Mouse (Mus musculus): ENCODE results near the gene Tpcn1. TPM values are rescaled to one million over a fixed set of nuclear protein-coding genes. Genes with fewer than 3 reads are reported as not detected.

The Tpcn1 gene
- polyA plus RNA-seq, 2 experiments from 2014 or later: 14.7 to 17.4 TPM

GRCm38 (mm10) chr5:120555871-120556270 lies 32.6 kb downstream of the Tpcn1 start:
- ATAC-seq: no peak

- no peak for ATAC-seq
These were observed 37.8 kb downstream of the Tpcn1 start for GRCm38 (mm10) chr5:120550673-120551072.

DNA sequence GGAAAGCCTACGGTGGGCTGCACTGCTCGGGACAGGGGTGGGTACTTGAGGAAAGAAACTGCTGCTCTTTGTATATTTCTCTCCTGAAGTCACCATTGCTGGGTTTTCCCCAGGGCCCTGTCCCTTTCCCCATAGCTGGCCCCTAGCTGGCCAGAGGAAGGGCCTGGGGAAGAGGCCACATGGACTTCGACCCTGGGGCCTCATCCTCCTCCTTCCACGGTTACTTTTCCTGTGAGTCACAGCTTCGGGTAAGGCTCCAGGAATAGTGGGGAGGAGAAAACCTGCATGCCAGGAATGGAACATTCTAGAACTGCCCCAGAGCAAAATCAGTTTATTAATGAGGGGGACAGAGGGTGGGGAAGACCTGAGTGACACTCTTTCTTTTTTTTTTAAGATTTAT lies 38.3 kb downstream of the Tpcn1 start:
- no peak for ATAC-seq

DNA sequence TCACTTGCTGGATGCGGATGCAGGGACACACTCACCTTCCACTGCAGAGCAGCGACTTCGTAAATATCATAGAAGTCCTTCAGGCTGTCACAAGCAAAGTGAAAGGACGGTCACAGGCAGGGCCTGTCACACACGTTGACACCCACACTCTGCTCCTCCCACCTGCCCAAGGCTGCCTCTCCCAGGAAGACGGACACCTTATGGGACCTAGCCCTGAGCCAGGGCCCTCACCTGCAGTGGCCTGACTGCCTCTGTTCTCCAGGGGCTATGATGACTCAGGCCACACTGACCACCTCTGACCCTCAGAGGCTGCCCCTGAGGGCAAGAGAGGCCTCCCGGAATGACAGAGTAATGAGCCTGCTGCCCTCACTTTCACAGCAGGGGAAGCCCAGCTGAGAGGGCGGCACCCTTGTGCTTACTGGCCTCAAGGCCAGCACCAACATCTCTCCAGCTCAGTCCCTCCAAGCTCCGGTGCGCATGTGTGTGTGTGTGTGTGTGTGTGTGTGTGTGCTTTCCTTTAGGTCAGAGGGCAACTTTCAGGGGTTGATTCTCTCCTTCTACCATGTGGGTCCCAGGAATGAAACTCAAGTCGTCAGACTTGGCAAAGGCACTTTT lies 40.1 kb downstream of the Tpcn1 start:
- ATAC-seq: no peak

GRCm38 (mm10) chr5:120536632-120537031 lies 51.8 kb downstream of the Tpcn1 start:
- ATAC-seq: no peak

DNA sequence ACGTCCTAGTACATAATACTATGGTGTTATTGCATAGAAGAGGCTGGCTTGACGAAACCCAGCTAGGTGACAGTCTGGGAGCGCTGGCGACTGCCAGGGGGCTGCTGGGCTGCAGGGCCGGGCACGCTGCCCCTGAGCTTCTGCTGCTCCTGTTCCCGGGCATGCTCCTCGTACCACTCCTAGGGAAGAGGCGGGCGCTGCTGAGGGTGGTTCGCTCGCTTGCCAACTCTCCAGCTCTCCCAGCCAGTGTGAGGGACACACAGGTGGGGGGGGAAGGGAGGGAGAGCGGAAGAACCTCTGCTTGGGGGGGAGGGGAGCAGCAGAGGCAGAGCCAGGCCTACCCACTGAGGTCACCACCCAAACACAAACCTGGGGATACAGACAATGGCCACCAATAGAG lies 52.4 kb downstream of the Tpcn1 start:
- no peak for ATAC-seq

DNA sequence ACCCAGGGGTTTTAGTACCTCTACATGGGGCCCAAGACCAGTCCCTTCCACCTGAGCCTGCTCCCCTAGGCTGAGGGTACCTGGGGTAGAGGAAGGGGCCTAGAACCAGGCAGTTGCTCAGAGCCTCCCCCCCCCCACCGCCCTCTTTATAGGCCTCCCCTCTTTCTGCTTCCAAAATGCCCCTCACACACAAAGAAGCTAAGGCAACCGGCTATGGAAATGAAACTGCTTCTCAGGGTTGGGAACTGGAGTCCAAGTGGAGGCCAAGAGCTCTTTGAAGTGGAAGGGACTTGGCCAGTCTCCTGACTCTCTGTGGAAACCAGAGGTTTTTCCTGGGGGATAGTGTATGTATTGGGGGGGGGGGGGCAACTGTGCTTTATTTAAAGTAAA lies 53.8 kb downstream of the Tpcn1 start:
- ATAC-seq: no peak

GRCm38 (mm10) chr5:120534071-120534685 lies 54.3 kb downstream of the Tpcn1 start:
- no peak for ATAC-seq

DNA sequence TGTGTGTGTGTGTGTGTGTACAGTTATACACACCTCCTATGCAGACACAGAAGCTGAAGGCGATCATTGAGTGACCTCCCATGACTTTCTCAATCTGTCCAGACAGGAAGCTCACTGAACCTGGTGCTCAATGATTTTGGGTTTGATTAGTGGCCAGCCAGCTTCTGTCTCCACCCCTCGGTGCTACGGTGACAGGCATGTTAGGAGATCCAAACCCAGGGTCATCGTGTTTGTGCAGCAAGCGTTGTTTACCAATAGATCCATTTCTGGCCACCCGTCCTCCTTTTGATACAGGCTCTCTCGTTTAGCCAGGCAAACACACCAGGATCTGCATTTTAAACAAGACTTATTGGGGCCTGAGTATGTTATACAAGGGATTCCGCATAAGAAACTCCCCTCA lies 56.8 kb downstream of the Tpcn1 start:
- no peak for ATAC-seq

DNA sequence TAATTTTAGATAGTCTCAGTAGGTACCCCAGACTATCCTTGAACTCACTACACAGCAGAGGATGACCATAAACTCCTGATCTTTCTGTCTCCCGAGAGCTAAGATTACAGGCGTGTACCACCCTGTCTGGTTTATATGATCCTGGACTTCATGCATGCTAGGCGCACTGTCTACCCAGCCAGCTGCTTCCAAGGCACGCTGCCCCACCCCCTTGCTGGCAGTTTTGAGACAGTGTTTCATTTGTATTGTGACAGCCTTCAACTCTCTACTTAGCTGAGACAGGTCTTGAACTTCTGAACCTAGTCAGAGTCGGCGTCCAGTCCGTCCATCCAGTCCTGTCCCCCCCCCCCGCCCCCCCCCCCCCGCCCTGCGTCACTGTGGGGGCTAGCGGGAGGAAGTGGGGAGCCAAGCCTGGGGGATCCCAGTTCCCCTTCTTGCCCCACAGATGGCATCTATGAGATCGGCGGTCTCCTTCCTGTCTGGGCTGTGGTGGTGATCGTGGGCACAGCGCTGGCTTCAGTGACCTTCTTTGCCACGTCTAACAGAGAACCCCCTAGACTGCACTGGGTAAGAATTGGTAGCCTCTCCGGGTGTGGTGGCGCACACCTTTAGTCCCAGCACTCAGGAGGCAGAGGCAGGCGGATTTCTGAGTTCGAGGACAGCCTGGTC lies 61.0 kb downstream of the Tpcn1 start:
- no peak for ATAC-seq

- ATAC-seq: no peak
These were observed 62.2 kb downstream of the Tpcn1 start for GRCm38 (mm10) chr5:120526311-120526710.

GRCm38 (mm10) chr5:120525737-120526136 lies 62.7 kb downstream of the Tpcn1 start:
- ATAC-seq: no peak

DNA sequence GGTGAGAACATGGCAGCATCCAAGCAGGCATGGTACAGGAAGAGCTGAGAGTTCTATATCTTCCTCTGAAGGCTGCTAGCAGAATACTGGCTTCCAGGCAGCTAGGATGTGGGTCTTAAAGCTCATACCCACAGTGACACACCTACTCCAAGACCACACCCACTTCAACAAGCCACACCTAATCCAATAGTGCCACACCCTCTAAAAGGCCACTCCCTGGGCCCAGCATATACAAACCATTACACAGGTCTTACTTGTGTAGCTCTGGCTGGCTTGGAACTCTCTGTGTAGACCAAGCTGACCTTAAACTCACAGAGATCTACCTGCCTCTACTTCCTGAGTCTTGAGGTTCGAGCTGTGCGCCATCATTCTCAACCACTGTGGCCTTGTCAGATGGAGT lies 63.7 kb downstream of the Tpcn1 start:
- no peak for ATAC-seq

GRCm38 (mm10) chr5:120522649-120523048 lies 65.8 kb downstream of the Tpcn1 start:
- no peak for ATAC-seq

DNA sequence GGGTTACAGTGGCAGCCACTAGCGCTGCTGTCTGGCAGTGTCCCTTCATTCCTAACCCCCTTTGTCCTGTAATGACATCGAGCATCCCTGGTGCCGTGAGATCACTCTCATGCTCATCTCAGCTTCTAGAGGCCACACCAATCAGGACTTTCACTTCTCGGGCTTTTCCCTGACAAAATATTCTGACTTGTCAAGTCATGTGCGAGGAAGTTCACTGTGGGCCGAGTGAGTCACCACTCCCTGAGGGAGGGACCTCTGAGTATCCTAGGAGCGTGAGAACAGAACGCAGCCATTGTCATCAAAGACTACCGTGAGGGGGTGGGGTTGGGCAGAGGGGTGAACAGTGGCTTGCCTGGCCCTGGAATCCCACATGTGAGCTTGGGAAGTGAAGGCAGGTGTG lies 70.9 kb downstream of the Tpcn1 start:
- ATAC-seq: no peak

GRCm38 (mm10) chr5:120516221-120516984 lies 72.1 kb downstream of the Tpcn1 start:
- ATAC-seq: no peak

DNA sequence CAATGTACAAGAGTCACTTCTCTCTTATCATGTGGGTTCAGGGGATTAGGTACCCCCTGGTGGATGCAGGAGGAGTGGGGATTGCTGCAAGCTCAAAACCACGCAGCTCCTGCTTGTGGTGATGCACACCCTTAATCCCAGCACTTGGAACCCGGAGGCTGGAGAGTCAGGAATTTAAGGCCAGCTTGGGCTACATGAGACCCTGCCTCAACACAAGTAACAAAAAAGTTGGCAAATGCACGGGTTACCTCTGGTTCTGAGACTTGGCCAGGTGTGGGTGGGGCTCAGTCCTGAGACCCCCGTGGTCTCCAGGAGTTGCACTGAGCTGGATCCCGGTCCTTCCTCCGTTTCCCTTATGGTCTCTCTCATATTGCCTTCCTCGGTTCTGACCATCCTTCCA lies 73.0 kb downstream of the Tpcn1 start:
- ATAC-seq: no peak

- ATAC-seq: no peak
These were observed 73.7 kb downstream of the Tpcn1 start for GRCm38 (mm10) chr5:120514754-120515153.

DNA sequence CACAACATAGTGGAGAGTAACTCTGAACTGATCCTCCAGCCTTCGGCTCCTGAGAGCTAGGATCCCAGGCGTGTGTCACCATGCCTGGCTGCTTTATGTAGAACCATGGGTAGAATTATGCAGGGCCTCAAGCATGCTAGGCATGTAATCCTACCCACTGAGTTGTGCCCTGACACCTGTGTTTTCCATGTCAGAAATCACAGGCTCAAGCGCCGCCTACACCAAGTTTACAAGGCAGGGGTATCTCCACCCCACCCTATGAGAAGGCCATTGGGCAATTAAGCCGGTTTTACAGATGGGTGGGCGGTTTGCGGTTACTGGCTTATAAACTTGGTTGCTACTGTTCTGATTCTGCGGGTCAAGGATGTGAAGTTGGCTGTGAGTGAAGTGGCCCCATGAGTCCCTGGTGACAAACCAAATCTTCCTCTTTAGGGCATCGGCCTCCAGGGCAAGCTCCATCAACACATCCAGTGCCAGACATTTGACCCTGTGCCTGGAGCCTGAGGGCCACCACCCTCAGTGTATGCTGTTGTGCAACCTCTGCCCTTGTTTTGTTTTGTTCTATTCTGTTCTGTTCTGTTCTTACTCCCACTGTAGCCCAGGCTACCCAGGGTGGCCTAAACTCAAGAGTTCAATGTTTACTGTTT lies 74.3 kb downstream of the Tpcn1 start:
- ATAC-seq: no peak

DNA sequence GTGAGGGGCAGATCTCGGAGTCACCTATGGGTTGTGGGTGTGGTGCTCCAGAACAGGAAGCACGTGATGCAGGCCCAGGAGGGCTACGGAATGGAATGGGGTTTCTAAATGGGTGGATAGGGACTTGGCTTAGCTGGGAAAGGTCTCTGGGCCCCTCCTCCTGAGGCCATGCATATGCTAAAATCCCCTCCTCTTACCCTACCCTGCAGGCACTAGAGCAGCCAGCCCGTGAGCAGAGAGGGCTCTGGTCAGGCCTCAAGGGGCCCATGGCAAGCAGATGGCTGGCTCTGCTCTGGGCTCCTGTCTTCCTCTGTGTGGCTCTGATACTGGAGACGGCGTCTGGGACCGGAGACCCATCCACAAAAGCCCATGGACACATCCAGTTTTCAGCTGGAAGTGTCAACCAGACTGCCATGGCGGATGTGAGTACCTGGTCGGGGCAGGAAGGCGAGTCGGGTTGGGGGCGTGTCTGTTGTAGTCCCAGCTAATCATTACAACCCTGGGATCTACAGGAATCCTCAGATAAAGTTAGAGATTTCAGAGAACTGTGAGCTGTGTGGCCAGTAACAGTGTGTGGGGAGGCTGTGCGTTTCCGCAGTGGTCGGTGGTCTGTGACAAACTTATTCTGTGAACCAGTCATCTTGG lies 75.4 kb downstream of the Tpcn1 start:
- no peak for ATAC-seq

- no peak for ATAC-seq
These were observed 76.7 kb downstream of the Tpcn1 start for GRCm38 (mm10) chr5:120511643-120512220.

All from CD4-positive, CD25-positive, alpha-beta regulatory T cell, adult 4 months (primary cell).